Mouse (Mus musculus) bone marrow macrophage, adult 2 months (primary cell): ENCODE results near the gene Tbc1d8.

Source experiments
- CTCF ChIP-seq: IDR thresholded peaks from 2 replicates; pipeline ENCODE4 v1.5.1; 2012; ENCODE audit warnings: low read depth, mild to moderate bottlenecking, low read length, moderate library complexity
- POLR2A ChIP-seq: IDR thresholded peaks from 2 replicates; pipeline ENCODE4 v1.6.1; 2012; ENCODE audit warnings: mild to moderate bottlenecking, low read depth, low read length, borderline replicate concordance

DNA sequence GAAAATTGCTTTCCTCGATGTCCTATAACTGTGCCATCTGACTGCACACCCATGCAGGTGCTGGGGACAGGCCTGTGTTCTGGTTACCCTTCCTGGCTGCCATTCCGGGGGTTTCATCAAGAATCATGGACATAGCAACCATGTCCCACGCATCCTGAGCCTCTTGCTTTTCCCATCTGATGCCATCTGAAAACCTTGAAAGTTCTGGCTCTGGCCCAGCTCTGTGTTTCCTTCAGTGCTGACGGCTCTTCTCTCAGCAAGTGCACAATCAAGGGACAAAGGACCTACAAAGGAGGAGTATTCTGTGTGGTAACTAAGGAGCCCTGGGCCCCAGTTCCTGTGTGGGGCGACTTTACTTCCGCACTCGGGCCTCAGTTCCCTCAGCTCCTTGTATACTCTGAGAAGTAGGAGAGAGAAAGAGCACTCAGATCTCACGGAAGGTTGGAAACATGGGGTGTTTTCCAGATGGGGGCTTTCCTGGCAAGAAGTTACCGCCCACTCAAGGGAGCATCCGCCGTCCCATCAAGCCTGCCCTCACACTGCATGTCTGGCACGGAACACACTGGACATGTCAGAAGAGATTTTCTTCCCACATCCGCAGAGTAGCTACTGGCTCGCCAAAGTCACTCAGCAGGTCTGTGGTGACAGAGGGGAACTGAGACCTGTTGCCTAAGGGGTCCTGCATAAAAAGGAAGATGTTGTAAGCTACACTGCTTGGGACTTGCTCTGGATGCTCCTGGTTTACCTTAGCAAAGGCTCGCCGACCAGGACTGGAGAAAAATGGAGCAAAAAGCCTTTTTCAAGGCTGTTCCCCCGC lies 24.5 kb upstream of the Tbc1d8 start:
- TF ChIP-seq CTCF (no peak), POLR2A (no peak)
